Mouse (Mus musculus): ENCODE measurements around the gene Hes2. TPM values are rescaled to one million over a fixed set of nuclear protein-coding genes. Genes with fewer than 3 reads are reported as not detected.

Gene Hes2
- total RNA-seq, 1 experiment = 0.58 TPM

DNA sequence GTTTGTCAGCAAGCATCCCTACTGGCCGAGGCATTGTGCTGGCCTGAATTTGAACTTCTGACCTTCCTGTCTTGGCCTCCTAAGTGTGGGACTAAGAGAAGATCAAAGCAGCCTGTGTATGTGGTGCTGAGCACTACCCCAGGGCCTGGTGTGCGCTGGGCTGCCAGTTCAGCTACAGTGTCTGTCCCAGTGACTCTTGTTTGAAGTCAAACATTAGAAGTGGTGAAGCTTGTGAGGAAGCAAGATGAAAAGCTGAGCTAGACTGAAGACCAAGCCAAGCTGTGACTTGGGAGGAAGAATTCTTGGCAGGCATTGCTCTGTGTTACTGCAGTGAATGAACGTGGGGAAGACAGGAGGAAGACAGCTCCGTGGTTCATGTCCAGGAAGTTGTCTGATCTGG is 51.0 kb downstream of the Hes2 start:
- Histone ChIP-seq H3K4me3 (ENCODE audit: insufficient read depth in 1 of 2, low read depth in 1 of 2, low read length in 2 of 2, poor library complexity in 1 of 2, severe bottlenecking in 1 of 2) (no peak overlapping the region), H3K9ac (ENCODE audit: insufficient read depth, low read depth, low read length, poor library complexity, severe bottlenecking) (no peak overlapping the region), H3K27ac (ENCODE audit: insufficient read depth, low read depth, low read length, poor library complexity, severe bottlenecking) (no peak overlapping the region), H3K9me3 (ENCODE audit: control insufficient read depth, insufficient read depth, low read depth, low read length) (no peaks in the 10 kb centered on the region), H3K4me1 (ENCODE audit: control insufficient read depth in 2 of 2, insufficient read depth in 2 of 2, low read length in 2 of 2, poor library complexity in 1 of 2) (peaks cover 0 to 8% of the 10 kb centered on the region in 2 experiments; a peak in 2 of 4 replicates), H3K36me3 (ENCODE audit: control insufficient read depth, insufficient read depth, low read length, poor library complexity, severe bottlenecking) (peaks cover 5% of the 10 kb centered on the region; the same call in 1 of the 2 replicates)
- TF ChIP-seq ZNF384 (IDR thresholded peaks at IDR 0.05; ENCODE audit: low read depth, low read length) (no peak), HCFC1 (IDR thresholded peaks at IDR 0.05; ENCODE audit: borderline replicate concordance, insufficient read depth, low read length) (no peak)
- DNase-seq (ENCODE audit: low read depth, low spot score) = no peak
- in situ Hi-C loops (cut with MboI; ENCODE audit: low sequenced_read_pairs in 2 of 2, unreplicated experiment in 2 of 2) = no loop called here

Other genes starting within 250 kb of the Hes2 start
- 98.2 and 103 TPM in 2 replicates for gene Dnajc11, start 225.2 kb upstream of the Hes2 start, total RNA-seq (2012; rRNA removed)
- gene Thap3, start 169.9 kb upstream of the Hes2 start, total RNA-seq (2012; rRNA removed) = 7.6 and 12.5 TPM in 2 replicates
- gene Phf13, start 162.6 kb upstream of the Hes2 start, total RNA-seq (2012; rRNA removed) = 22.2 and 29.2 TPM in 2 replicates
- gene Klhl21, start 150.1 kb upstream of the Hes2 start, total RNA-seq (2012; rRNA removed) = 19.7 and 21.0 TPM in 2 replicates
- gene Zbtb48, start 131.2 kb upstream of the Hes2 start, total RNA-seq (2012; rRNA removed) = 18.7 and 31.7 TPM in 2 replicates
- gene Tas1r1, start 120.3 kb upstream of the Hes2 start, total RNA-seq (2012; rRNA removed) = 1.9 and 3.0 TPM in 2 replicates
- 70.1 and 81.7 TPM in 2 replicates for gene Nol9, start 119.5 kb upstream of the Hes2 start, total RNA-seq (2012; rRNA removed)
- 37.3 and 81.4 TPM in 2 replicates for gene Plekhg5, start 86.4 kb upstream of the Hes2 start, total RNA-seq (2012; rRNA removed)
- 3.8 and 5.7 TPM in 2 replicates for gene Tnfrsf25, start 42.9 kb upstream of the Hes2 start, total RNA-seq (2012; rRNA removed)
- 5.6 and 6.6 TPM in 2 replicates for gene Espn, start 6.5 kb upstream of the Hes2 start, total RNA-seq (2012; rRNA removed)
- gene Acot7, start 19.3 kb downstream of the Hes2 start, total RNA-seq (2012; rRNA removed) = 38.8 and 51.9 TPM in 2 replicates
- gene Gpr153, start 115.4 kb downstream of the Hes2 start, total RNA-seq (2012; rRNA removed) = 5.1 and 7.2 TPM in 2 replicates
- gene Hes3, start 132.8 kb downstream of the Hes2 start, total RNA-seq (2012; rRNA removed) = 0.58 and 1.1 TPM in 2 replicates
- gene Icmt, start 138.4 kb downstream of the Hes2 start, total RNA-seq (2012; rRNA removed) = 47.7 and 61.4 TPM in 2 replicates
- 4.6 and 9.0 TPM in 2 replicates for gene Rnf207, start 160.1 kb downstream of the Hes2 start, total RNA-seq (2012; rRNA removed)
- gene Rpl22, start 166.9 kb downstream of the Hes2 start, total RNA-seq (2012; rRNA removed) = 1,269 and 1,458 TPM in 2 replicates
- 3.1 and 5.8 TPM in 2 replicates for gene Chd5, start 179.8 kb downstream of the Hes2 start, total RNA-seq (2012; rRNA removed)

Measured in ES-E14 (cell line).